Mouse (Mus musculus): ENCODE data around the gene Lonrf2. TPM values are rescaled to one million over a fixed set of nuclear protein-coding genes. Genes with fewer than 3 reads are reported as not detected.

Lonrf2 gene
- not detected for total RNA-seq (2023)

DNA sequence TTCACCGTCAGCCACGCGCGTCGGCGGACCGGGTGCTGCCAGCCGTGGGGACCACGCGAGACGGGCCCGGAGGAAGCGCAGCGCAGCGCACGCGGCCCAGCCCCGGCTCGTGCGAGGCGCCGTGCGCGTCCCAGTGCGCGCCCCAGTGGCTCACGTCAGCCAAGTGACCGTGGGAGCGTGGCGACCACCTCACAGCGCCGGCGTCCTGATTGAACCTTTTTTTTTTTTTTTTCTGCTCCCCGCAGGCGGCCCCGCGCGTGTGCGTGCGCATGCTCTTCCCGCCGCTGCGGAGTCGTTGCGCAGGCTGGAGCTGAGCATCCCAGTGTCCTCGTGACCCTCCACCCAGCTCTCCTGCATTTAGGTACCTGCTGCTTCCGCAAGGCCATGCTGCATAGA, at the start of gene Lonrf2:
Gene Lonrf2 (minus strand): TSS at position 235 of the 396 bp plus-strand sequence.

Other genes with a start within 250 kb of the Lonrf2 start
- gene Aff3, start 171.8 kb downstream of the Lonrf2 start, total RNA-seq (2023), result 148 TPM
- 28.7 TPM for gene Chst10, start 61.5 kb upstream of the Lonrf2 start, total RNA-seq (2023)
- not detected for gene Nms, start 102.4 kb upstream of the Lonrf2 start, total RNA-seq (2023)
- gene Pdcl3, start 148.9 kb upstream of the Lonrf2 start, total RNA-seq (2023), result 38.1 TPM

Measured in CD4-positive naive resting alpha-beta T cell, adult 57 days (primary cell).